Mouse (Mus musculus) spleen, postnatal 0 days (tissue): Measurements from ENCODE around the gene Twf1. TPM values are rescaled to one million over a fixed set of nuclear protein-coding genes. Genes with fewer than 3 reads are reported as not detected.

Experiments used
- polyA plus RNA-seq: library from polyadenylated mRNA; unstranded; fragments of >200 nt; fragmentation: Nextera tagmentation; extraction: Ambion mirVana; gene quantifications from 2 replicates; pipeline ENCODE4 v1.2.1, GENCODE M21; 2015

Gene Twf1
- 28.4 and 34.6 TPM in 2 replicates for polyA plus RNA-seq

DNA sequence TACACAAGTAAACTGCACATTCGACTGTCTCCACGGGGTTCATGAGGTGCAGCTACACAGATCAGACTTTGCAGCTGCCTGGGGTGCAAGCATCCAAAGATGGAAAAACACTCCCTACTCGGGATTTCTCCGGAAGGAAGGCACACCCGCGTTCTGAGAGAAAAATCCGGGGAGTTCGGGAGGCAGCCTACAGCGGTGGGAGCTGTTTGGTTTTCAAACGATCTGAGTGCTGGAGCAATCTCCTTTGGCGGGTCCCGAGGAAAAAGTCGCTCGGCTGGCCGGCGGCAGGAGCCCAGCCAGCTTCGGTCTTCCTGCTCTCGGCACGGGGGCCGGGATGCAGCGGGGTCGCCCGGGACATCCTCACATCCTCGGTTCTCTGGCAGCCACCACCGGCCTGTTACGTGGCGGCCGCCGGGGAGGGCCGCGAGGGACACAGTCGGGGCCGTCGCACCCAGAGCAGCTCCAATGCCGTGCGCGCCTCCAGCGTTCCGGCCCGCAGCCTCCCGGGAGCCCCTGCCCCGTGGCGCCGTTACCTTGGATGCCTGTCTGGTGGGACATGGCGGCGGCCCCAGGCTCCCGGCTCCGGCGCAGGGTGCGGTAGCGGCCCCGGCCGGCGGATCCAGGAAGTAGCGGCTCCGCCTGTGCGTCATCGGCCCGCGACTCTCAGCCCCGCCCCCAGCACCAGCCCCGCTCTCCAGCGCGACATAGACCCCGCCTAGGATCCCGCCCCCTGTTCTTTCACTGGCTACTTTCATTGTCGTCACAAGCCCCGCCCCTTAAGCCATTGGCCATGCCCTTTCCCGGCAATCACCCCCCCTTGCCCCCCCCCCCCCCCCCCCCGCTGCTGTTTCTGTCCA is at the start of gene Twf1:
TSS of gene Twf1 (minus strand) at position 671 of the 857 bp plus-strand sequence.

DNA sequence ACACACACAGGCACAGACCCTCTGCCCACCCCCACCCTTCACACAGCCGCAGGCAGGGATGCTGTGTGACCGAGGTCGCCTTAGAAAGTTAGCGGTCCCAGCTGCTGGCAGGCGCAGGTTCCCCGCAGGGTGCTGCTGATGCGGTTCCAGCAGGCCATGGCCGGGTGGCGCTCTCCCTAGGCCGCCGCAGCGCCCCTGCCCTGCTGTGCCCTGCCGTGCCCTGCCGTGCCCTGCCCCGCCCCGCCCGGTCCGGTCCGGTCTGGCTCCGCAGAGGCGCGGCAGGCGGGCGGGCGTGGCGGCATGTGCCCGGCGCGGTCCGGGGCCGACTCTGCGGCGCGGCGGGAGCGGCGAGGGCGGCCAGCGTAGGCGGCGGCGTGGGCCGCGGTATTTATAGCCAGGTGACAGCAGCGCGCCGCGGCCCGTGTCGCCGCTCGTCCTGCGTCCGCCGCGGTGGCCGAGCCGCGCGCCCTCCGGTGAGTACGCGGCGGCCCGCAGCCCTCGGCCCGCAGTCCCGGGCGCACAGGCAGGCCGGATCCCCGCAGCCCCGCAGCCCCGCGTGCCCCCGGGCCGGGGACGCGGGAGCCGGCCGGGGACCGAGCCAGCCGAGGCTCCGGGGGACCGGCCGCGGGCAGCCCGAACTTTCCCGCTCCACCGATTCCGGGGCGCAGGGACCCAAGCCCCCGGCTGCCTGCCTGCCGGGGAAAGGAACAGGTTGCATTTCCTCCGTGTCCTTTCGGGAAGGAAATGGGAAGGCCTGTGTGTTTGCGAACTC is 39.3 kb upstream of the Twf1 start, which contains the start of gene Tmem117:
TSS of gene Tmem117 (plus strand) at position 403 of the 772 bp plus-strand sequence.

DNA sequence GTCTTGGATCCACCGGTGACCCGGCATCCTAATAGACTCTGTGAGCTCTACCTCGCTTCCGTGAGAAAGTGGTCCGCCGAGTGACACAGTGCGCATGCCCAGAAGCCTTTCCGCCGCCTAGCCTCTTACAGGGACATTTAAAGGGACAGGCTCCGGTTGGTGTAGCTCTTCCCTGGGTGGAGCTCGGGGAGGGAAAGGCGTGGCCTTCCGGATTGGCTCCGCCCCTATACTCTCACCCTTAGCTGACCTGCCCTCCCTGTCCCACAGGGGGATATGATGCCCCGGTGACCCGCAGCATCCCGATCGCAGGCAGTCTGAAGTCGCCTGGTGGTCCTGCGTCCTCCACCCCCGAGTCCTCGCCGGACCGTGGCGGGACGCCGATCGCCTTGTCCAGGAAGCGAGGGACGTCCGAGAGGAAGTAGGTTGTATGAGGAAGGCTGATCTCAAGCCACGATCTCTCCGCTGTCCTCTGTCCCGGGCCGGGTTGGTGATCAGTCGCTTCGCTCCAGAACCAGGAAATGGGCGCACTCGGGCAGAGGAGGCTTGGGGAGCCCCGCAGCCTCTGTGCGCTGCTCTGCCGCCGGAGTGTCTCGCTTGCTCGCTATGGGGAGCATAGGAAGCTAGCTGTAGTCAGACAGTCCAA is 46.2 kb downstream of the Twf1 start, which contains the start of the genes Pus7l and Irak4:
TSS of gene Pus7l (minus strand) at position 139 of the 643 bp plus-strand sequence.
TSS of gene Irak4 (plus strand) at position 235 of the 643 bp plus-strand sequence.

Other genes starting within 250 kb of the Twf1 start
- 0.23 and 0.31 TPM in 2 replicates for gene Adamts20, start 124.5 kb downstream of the Twf1 start, polyA plus RNA-seq
- 5.3 and 6.1 TPM in 2 replicates for gene Pus7l, start 46.3 kb downstream of the Twf1 start, polyA plus RNA-seq
- gene Irak4, start 46.2 kb downstream of the Twf1 start, polyA plus RNA-seq, result 9.7 and 11.0 TPM in 2 replicates
- gene Tmem117, start 39.3 kb upstream of the Twf1 start, polyA plus RNA-seq, result 0.55 and 0.58 TPM in 2 replicates